Mouse (Mus musculus) forebrain, postnatal 0 days (tissue): ENCODE data around the gene Col25a1. TPM values are rescaled to one million over a fixed set of nuclear protein-coding genes. Genes with fewer than 3 reads are reported as not detected.

ENCODE experiments used
- ATAC-seq: fragments of 200-750 bp; cut with Nextera tagmentation; 2 replicates; pipeline ENCODE4 v1.8.0; 2017; ENCODE audit warnings: mild to moderate bottlenecking, moderate library complexity
- DNase-seq: peaks from one replicate; pipeline ENCODE4 v3.0.0-alpha.2; 2015
- H3K27ac ChIP-seq: fragments of 300-500 bp; sonication (generic); 2 replicates; pipeline ENCODE4 v1.5.1; 2014; ENCODE audit warnings: low read depth, mild to moderate bottlenecking, antibody characterized with exemption, low read length, moderate library complexity, mixed read lengths
- H3K27me3 ChIP-seq: fragments of 300-500 bp; sonication (generic); 2 replicates; pipeline ENCODE4 v1.6.1; 2014; ENCODE audit warnings: mild to moderate bottlenecking, low read length, mixed read lengths; ENCODE audit not compliant: insufficient read depth
- H3K36me3 ChIP-seq: fragments of 300-500 bp; sonication (generic); 2 replicates; pipeline ENCODE4 v1.6.1; 2014; ENCODE audit warnings: mild to moderate bottlenecking, moderate library complexity; ENCODE audit not compliant: insufficient read depth
- H3K4me1 ChIP-seq: fragments of 300-500 bp; sonication (generic); 2 replicates; pipeline ENCODE4 v1.6.1; 2014; ENCODE audit warnings: antibody characterized with exemption; ENCODE audit not compliant: insufficient read depth
- H3K4me2 ChIP-seq: fragments of 300-500 bp; sonication (generic); 2 replicates; pipeline ENCODE4 v1.6.1; 2014; ENCODE audit warnings: low read depth, mild to moderate bottlenecking, moderate library complexity
- H3K4me3 ChIP-seq: fragments of 300-500 bp; sonication (generic); 2 replicates; pipeline ENCODE4 v1.5.1; 2014; ENCODE audit warnings: low read depth, low read length, mixed read lengths
- H3K9ac ChIP-seq: fragments of 300-500 bp; sonication (generic); 2 replicates; pipeline ENCODE4 v1.6.1; 2014; ENCODE audit warnings: mild to moderate bottlenecking
- H3K9me3 ChIP-seq: fragments of 300-500 bp; sonication (generic); 2 replicates; pipeline ENCODE4 v1.6.1; 2016; ENCODE audit warnings: low read length
- CTCF ChIP-seq: sonication (generic); IDR thresholded peaks from 2 replicates; pipeline ENCODE4 v1.5.1; 2016; ENCODE audit warnings: antibody characterized with exemption, control low read depth, low read depth
- WGBS: fragments of 180-500 bp; shearing (Covaris S2); extraction: QIAGEN DNeasy Blood & Tissue Kit; methylation state at CpG from one replicate; pipeline ENCODE4 v1.1.7; 2014; 5-methylcytosine and 5-hydroxymethylcytosine counted together
- polyA plus RNA-seq: library from polyadenylated mRNA; unstranded; fragments of >200 nt; fragmentation: Nextera tagmentation; extraction: Ambion mirVana; gene quantifications from 2 replicates; pipeline ENCODE4 v1.2.1, GENCODE M21; 2015
- total RNA-seq: library from RNA; depleted of rRNA; stranded (reverse); fragments of >200 nt; gene quantifications from 2 replicates; pipeline ENCODE4 v1.2.3, GENCODE M21; 2014

The Col25a1 gene
- total and polyA plus RNA-seq, 2 experiments from 2014 or later = 5.7 to 23.7 TPM

GRCm38 (mm10) chr3:130182450-130182849 is 51.1 kb downstream of the Col25a1 start:
- no peaks in the 10 kb centered on the region for H3K9me3 ChIP-seq
- WGBS = 74% methylated on average over 4 of the region's 4 CpGs
- DNase-seq (no peak), ATAC-seq (no peak)
- H3K9ac ChIP-seq = no peak overlapping the region
- no peaks in the 10 kb centered on the region for H3K27me3 ChIP-seq
- no peak overlapping the region for H3K4me3 ChIP-seq
- no peaks in the 10 kb centered on the region for H3K4me1 ChIP-seq
- H3K27ac ChIP-seq = no peak overlapping the region
- peak overlapping the region; percentile 23; the same call in 1 of the 2 replicates for H3K4me2 ChIP-seq
- no peak for TF ChIP-seq CTCF
- no peaks in the 10 kb centered on the region for H3K36me3 ChIP-seq

- no peak overlapping the region for H3K27ac ChIP-seq
- DNase-seq = peak; percentile 45
- no peaks in the 10 kb centered on the region for H3K36me3 ChIP-seq
- no peaks in the 10 kb centered on the region for H3K4me1 ChIP-seq
- no peak overlapping the region for H3K4me2 ChIP-seq
- ATAC-seq = no peak
- no peak overlapping the region for H3K9ac ChIP-seq
- H3K4me3 ChIP-seq = no peak overlapping the region
- no peaks in the 10 kb centered on the region for H3K9me3 ChIP-seq
- H3K27me3 ChIP-seq = no peaks in the 10 kb centered on the region
- peak; percentile 71 for TF ChIP-seq CTCF
- 53% methylated on average over 3 of the region's 3 CpGs for WGBS
Observed at GRCm38 (mm10) chr3:130185111-130185510, 53.8 kb downstream of the Col25a1 start.

- H3K4me1 ChIP-seq = no peaks in the 10 kb centered on the region
- no peak for TF ChIP-seq CTCF
- H3K9me3 ChIP-seq = no peaks in the 10 kb centered on the region
- no peaks in the 10 kb centered on the region for H3K27me3 ChIP-seq
- H3K4me2 ChIP-seq = no peak overlapping the region
- H3K4me3 ChIP-seq = no peak overlapping the region
- 53% methylated on average over 5 of the region's 5 CpGs for WGBS
- ATAC-seq (no peak), DNase-seq (no peak)
- H3K27ac ChIP-seq = no peak overlapping the region
- no peaks in the 10 kb centered on the region for H3K36me3 ChIP-seq
- no peak overlapping the region for H3K9ac ChIP-seq
Observed at GRCm38 (mm10) chr3:130187588-130187987, 56.3 kb downstream of the Col25a1 start.

DNA sequence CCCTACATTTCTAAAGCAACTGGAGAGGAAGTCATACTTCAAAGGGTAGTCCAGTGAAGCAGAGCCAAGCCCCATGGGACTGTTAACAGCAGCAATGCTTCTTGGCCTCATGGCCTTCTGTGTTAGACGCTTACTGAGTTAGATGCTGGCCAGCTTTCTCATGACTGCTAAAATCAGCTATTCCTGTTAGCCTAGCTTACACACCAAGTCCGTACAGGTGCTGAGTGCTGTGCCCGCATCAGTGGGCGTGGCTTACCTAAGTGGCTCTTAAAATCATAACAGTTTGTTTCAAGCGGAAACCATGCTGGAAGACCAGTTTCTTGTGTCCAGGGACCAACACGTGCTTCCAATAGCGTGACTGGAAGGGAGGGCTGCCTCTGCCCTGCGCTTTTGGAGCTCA is 62.1 kb downstream of the Col25a1 start:
- no peaks in the 10 kb centered on the region for H3K36me3 ChIP-seq
- TF ChIP-seq CTCF = no peak
- H3K4me1 ChIP-seq = no peaks in the 10 kb centered on the region
- 92% methylated on average over 8 of the region's 8 CpGs for WGBS
- no peaks in the 10 kb centered on the region for H3K27me3 ChIP-seq
- ATAC-seq (no peak), DNase-seq (no peak)
- H3K9me3 ChIP-seq = no peaks in the 10 kb centered on the region
- H3K27ac ChIP-seq = no peak overlapping the region
- no peak overlapping the region for H3K9ac ChIP-seq
- no peak overlapping the region for H3K4me2 ChIP-seq
- no peak overlapping the region for H3K4me3 ChIP-seq

GRCm38 (mm10) chr3:130214631-130215030 is 83.3 kb downstream of the Col25a1 start:
- Histone ChIP-seq H3K27ac (no peak overlapping the region), H3K36me3 (no peaks in the 10 kb centered on the region), H3K9me3 (no peaks in the 10 kb centered on the region), H3K9ac (no peak overlapping the region), H3K4me2 (no peak overlapping the region), H3K4me1 (no peaks in the 10 kb centered on the region), H3K4me3 (no peak overlapping the region), H3K27me3 (no peaks in the 10 kb centered on the region)
- 73% methylated on average over 11 of the region's 11 CpGs for WGBS
- no peak for DNase-seq
- no peak for ATAC-seq
- no peak for TF ChIP-seq CTCF

- no peaks in the 10 kb centered on the region for H3K27me3 ChIP-seq
- no peak overlapping the region for H3K4me3 ChIP-seq
- TF ChIP-seq CTCF = no peak
- no peaks in the 10 kb centered on the region for H3K36me3 ChIP-seq
- no peak overlapping the region for H3K27ac ChIP-seq
- no peak for DNase-seq
- H3K4me2 ChIP-seq = no peak overlapping the region
- no peak overlapping the region for H3K9ac ChIP-seq
- H3K9me3 ChIP-seq = no peaks in the 10 kb centered on the region
- no peaks in the 10 kb centered on the region for H3K4me1 ChIP-seq
- ATAC-seq = peak; percentile 51; the same call in 1 of the 2 replicates
Observed at GRCm38 (mm10) chr3:130216141-130216540, 84.8 kb downstream of the Col25a1 start.

DNA sequence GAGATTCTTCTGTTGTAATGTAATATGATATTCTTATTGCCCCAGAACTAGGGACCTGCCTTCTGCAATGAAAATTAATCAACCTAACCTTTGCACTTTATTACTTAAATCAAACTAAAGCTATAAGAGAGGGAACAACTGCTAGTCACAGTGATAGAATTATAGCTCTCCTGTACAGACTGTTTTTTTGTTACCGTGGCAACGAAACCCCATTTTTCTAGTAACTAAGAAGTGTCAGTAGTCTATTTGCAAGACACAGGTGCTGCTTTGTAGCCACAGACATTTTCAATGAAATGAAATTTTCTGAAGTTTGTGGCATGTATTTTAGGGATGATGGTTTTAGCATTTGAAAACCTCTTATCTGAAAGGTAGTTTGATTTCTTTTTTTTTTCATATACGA is 85.3 kb downstream of the Col25a1 start:
- no peaks in the 10 kb centered on the region for H3K9me3 ChIP-seq
- WGBS = 89% methylated on average over 3 of the region's 3 CpGs
- no peak overlapping the region for H3K4me3 ChIP-seq
- no peaks in the 10 kb centered on the region for H3K4me1 ChIP-seq
- H3K4me2 ChIP-seq = no peak overlapping the region
- H3K27me3 ChIP-seq = no peaks in the 10 kb centered on the region
- H3K36me3 ChIP-seq = no peaks in the 10 kb centered on the region
- ATAC-seq = peak; percentile 61; the same call in 1 of the 2 replicates
- H3K9ac ChIP-seq = no peak overlapping the region
- H3K27ac ChIP-seq = no peak overlapping the region
- DNase-seq = peak; percentile 44
- TF ChIP-seq CTCF = no peak

GRCm38 (mm10) chr3:130217705-130218104 is 86.4 kb downstream of the Col25a1 start:
- no peak overlapping the region for H3K4me3 ChIP-seq
- no peak overlapping the region for H3K9ac ChIP-seq
- H3K4me2 ChIP-seq = no peak overlapping the region
- no peaks in the 10 kb centered on the region for H3K27me3 ChIP-seq
- H3K27ac ChIP-seq = no peak overlapping the region
- H3K9me3 ChIP-seq = no peaks in the 10 kb centered on the region
- no peaks in the 10 kb centered on the region for H3K4me1 ChIP-seq
- H3K36me3 ChIP-seq = no peaks in the 10 kb centered on the region
- ATAC-seq (no peak), DNase-seq (no peak)
- WGBS = 77% methylated on average over 2 of the region's 2 CpGs
- TF ChIP-seq CTCF = no peak
